Mouse (Mus musculus): ENCODE results near the gene Oas1f. TPM values are rescaled to one million over a fixed set of nuclear protein-coding genes. Genes with fewer than 3 reads are reported as not detected.

Oas1f gene
- total RNA-seq (2023), result not detected

DNA sequence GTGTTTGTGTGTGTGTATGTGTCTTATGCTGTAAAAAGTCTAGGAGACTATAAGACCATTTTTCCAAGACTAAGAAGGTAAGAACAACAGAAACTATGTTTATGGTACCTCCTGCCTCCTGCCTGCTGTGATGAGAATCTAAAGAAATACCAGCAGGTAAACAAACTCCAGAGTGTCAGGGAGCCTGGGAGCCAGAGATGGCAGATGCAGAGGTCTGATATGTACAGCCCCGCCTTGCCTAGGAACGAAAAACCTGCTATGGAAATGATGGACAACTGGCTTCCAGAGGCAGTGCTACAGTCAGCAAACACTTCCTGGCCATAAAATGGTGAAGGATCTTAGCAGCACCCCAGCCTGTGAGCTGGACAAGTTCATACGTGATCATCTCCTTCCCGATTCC lies at the start of gene Oas1f:
Oas1f (plus strand) TSS at position 301 of the 400 bp plus-strand sequence.

DNA sequence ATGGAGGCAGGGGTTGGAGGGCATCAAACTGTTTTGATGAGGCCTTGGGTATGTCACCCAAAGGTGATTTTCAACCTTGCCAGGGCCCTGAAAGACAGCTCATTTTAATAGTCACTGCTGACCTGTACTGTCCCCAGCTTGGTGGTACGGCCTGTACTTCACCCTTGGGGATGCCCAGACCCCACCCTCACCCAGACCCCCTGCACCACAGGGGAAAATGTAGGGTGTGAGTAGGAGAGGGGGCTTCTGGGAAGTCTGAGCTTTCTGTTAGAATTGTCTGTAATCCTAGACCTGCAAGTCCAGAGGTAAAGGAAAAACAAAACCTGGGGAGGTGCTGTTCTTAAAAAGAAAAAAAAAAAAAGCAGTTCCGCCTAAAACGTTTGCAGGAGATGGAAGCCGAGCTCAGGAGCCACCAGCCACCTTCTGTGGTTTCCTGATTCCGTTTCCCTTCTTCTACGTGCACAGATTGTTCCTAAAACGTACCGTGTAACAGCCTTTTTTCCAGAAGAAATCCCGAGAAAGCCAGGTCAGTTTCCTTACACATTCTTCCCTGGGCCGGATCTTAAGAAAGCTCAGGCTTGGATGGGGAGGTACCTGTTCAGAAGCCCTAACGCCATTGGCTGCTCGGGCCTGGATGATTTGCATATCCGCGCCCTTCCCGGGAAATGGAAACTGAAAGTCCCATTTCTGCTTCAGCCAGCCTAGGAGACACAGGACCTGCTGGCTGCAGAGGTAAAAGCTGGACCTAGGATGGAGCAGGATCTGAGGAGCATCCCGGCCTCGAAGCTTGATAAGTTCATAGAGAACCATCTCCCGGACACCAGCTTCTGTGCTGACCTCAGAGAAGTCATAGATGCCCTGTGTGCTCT lies 35.0 kb upstream of the Oas1f start, which contains the start of gene Oas1c:
Oas1c (minus strand) TSS at position 564 of the 869 bp plus-strand sequence.

DNA sequence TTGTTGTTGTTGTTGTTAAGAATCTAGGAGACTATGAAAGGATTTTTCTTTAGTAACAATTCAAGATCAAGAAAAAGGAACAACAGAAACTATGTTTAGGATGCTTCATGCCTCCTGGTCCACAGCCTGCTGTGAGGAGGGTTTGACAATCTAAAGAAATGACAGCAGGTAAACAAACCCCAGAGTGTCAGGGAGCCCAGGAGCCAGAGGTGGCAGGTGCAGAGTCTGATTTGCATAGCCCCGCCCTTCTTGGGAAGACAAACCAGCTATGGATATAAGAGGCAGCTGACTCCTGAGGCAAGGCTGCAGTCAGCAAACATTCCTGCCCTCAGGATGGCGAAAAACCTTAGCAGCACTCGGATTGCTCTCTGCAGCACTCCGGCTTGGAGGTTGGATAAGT lies 14.0 kb downstream of the Oas1f start, which contains the start of gene Oas1h:
Oas1h (plus strand) TSS at position 301 of the 400 bp plus-strand sequence.

DNA sequence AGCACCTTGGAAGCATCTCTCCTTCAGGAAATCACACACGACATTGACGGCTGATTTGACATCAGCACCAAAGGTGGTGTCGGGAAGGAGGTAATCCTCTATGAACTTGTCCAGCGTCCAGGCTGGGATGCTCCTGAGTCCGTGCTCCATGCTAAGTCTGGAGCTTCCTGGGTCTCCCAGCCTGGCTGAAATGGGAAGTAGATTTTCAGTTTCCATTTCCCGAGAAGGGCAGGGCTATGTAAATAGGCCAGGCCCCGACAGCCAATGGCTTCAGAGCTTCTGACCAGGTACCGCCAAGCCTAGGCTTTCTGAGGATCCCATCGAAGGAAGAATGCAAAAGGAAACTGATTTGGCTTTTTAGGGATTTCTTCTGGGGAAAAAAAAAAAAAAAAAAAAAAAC lies 40.2 kb downstream of the Oas1f start, which contains the start of gene Oas1g:
Oas1g (minus strand) TSS at position 201 of the 400 bp plus-strand sequence.

DNA sequence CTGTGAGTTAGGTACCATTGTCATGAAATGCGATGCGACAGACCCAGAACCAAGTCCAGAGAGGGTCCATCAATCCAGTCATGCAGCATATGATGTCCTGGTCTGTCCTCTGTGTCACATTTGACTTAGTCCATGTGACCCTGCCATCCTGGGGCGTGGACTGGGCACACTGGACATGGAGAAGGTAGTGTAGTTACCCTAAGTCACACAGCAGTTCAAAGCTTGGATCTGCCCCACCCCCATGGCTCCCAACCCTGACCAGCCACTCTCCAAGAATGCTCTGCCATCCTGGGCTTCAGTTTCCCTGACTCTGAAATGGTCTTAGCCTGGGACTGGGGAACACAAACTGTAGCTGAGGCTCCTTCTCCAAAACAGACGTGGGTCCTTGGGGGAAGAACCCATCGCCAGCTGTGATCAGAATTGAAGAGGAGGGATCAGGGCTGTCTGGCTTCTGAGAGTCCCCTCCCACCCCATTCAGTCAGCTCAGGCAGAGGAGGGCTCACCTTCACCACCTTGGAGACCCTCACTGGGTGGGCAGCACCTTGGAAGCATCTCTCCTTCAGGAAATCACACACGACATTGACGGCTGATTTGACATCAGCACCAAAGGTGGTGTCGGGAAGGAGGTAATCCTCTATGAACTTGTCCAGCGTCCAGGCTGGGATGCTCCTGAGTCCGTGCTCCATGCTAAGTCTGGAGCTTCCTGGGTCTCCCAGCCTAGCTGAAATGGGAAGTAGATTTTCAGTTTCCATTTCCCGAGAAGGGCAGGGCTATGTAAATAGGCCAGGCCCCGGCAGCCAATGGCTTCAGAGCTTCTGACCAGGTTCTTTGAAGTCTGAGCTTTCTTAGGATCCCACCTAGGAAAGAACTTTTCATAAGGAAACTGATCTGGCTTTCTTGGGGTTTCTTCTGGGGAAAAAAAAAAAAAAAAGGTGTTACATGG lies 59.9 kb downstream of the Oas1f start, which contains the start of gene Oas1a:
Oas1a (minus strand) TSS at position 731 of the 943 bp plus-strand sequence.

Other genes starting within 250 kb of the Oas1f start
- 5.7 TPM for gene Rita1, start 234.8 kb upstream of the Oas1f start, total RNA-seq (2023)
- 118 TPM for gene Ddx54, start 234.6 kb upstream of the Oas1f start, total RNA-seq (2023)
- gene Cfap73, start 213.1 kb upstream of the Oas1f start, total RNA-seq (2023), result not detected
- gene Rasal1, start 198.6 kb upstream of the Oas1f start, total RNA-seq (2023), result 34.9 TPM
- gene Dtx1, start 135.4 kb upstream of the Oas1f start, total RNA-seq (2023), result 261 TPM
- 9.4 TPM for gene Oas2, start 97.5 kb upstream of the Oas1f start, total RNA-seq (2023)
- 5.1 TPM for gene Oas3, start 69.7 kb upstream of the Oas1f start, total RNA-seq (2023)
- gene Oas1e, start 51.8 kb upstream of the Oas1f start, total RNA-seq (2023), result not detected
- gene Oas1c, start 34.9 kb upstream of the Oas1f start, total RNA-seq (2023), result 12.6 TPM
- gene Oas1h, start 14.1 kb downstream of the Oas1f start, total RNA-seq (2023), result not detected
- 0.80 TPM for gene Oas1g, start 40.2 kb downstream of the Oas1f start, total RNA-seq (2023)
- gene Oas1a, start 60.2 kb downstream of the Oas1f start, total RNA-seq (2023), result 2.4 TPM
- not detected for gene Oas1d, start 67.2 kb downstream of the Oas1f start, total RNA-seq (2023)
- gene Rph3a, start 162.7 kb downstream of the Oas1f start, total RNA-seq (2023), result not detected